Mouse (Mus musculus) lung, adult 2 months (tissue): ENCODE measurements at regions not wholly inside any gene's neighbourhood (a gene's known extent, or its start where the extent isn't known, plus 50 kb on each side); places are given as distances from the start of the nearest gene placed in this dataset.
"Not testable (repeated sequence)": the region's sequence is repeated elsewhere in the genome, so short reads cannot be mapped to it uniquely, and the experiment has no call there.

ENCODE experiments used
- CTCF ChIP-seq: fragments of 200-500 bp; IDR thresholded peaks from 2 replicates; pipeline ENCODE4 v1.5.1; 2011; ENCODE audit warnings: mild to moderate bottlenecking, low read length, control low read depth; ENCODE audit not compliant: insufficient read depth
- POLR2A ChIP-seq: fragments of 200-500 bp; IDR thresholded peaks from 2 replicates; pipeline ENCODE4 v1.6.1; 2011; ENCODE audit warnings: low read depth, mild to moderate bottlenecking, control low read depth, low read length, borderline replicate concordance; ENCODE audit errors: extremely low read depth

DNA sequence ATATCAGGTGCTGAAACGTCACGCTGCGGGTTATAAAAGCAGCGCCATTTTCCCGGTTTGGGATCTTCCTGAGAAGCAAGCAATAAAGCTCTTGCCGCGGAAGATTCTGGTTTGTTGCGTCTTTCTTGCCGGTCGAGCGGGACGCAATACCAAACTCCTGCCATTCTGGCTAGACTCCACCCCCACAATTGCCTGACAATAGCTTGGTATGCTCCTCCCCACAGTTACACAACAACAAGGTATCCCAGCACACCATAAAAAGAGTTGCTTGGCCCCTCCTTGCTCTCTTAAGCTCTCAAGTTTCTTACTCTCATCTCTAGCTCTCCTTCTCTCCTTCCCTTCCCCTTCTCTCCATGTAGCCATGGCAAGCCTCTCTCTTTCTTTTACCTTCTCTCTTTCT is 176.5 kb upstream of the Ngly1 start:
- TF ChIP-seq CTCF, POLR2A: not testable (repeated sequence)
